Mouse (Mus musculus) lung, postnatal 0 days (tissue): Measurements from ENCODE around the gene Foxe1. TPM values are rescaled to one million over a fixed set of nuclear protein-coding genes. Genes with fewer than 3 reads are reported as not detected.

Source experiments
- ATAC-seq: fragments of 200-750 bp; cut with Nextera tagmentation; 2 replicates; pipeline ENCODE4 v1.8.0; 2017; ENCODE audit warnings: moderate library complexity
- DNase-seq: peaks from one replicate; pipeline ENCODE4 v3.0.0-alpha.2; 2016; ENCODE audit warnings: low spot score
- H3K27ac ChIP-seq: fragments of 300-500 bp; sonication (generic); 2 replicates; pipeline ENCODE4 v1.5.1; 2014; ENCODE audit warnings: antibody characterized with exemption, mild to moderate bottlenecking, low read length, mixed read lengths
- H3K27me3 ChIP-seq: fragments of 300-500 bp; sonication (generic); replicated peaks from 2 replicates; pipeline ENCODE4 v1.6.1; 2014; ENCODE audit warnings: low read length, mixed read lengths; ENCODE audit not compliant: insufficient read depth
- H3K36me3 ChIP-seq: fragments of 300-500 bp; sonication (generic); 2 replicates; pipeline ENCODE4 v1.6.1; 2014; ENCODE audit warnings: low read length, mixed read lengths; ENCODE audit not compliant: insufficient read depth
- H3K4me1 ChIP-seq: fragments of 300-500 bp; sonication (generic); 2 replicates; pipeline ENCODE4 v1.6.1; 2014; ENCODE audit warnings: antibody characterized with exemption, low read depth, low read length, mixed read lengths; ENCODE audit not compliant: insufficient read depth
- H3K4me2 ChIP-seq: fragments of 300-500 bp; sonication (generic); replicated peaks from 2 replicates; pipeline ENCODE4 v1.6.1; 2014; ENCODE audit warnings: low read depth, mild to moderate bottlenecking, low read length, moderate library complexity, mixed read lengths
- H3K4me3 ChIP-seq: fragments of 300-500 bp; sonication (generic); 2 replicates; pipeline ENCODE4 v1.5.1; 2014; ENCODE audit warnings: low read depth, low read length
- H3K9ac ChIP-seq: fragments of 300-500 bp; sonication (generic); replicated peaks from 2 replicates; pipeline ENCODE4 v1.6.1; 2014; ENCODE audit warnings: low read depth, mild to moderate bottlenecking
- H3K9me3 ChIP-seq: fragments of 300-500 bp; sonication (generic); 2 replicates; pipeline ENCODE4 v1.6.1; 2016; ENCODE audit warnings: low read length, mixed read lengths
- CTCF ChIP-seq: IDR thresholded peaks from 2 replicates; pipeline ENCODE4 v1.5.1; 2016; ENCODE audit warnings: antibody characterized with exemption, mild to moderate bottlenecking
- EP300 ChIP-seq: IDR thresholded peaks from 2 replicates; pipeline ENCODE4 v1.6.1; 2016; ENCODE audit warnings: antibody characterized with exemption, mild to moderate bottlenecking, control low read depth
- WGBS: fragments of 180-500 bp; shearing (Covaris S2); extraction: QIAGEN DNeasy Blood & Tissue Kit; methylation state at CpG from one replicate; pipeline ENCODE4 v1.1.7; 2014; 5-methylcytosine and 5-hydroxymethylcytosine counted together
- polyA plus RNA-seq: library from polyadenylated mRNA; unstranded; fragments of >200 nt; fragmentation: Nextera tagmentation; extraction: Ambion mirVana; gene quantifications from 2 replicates; pipeline ENCODE4 v1.2.1, GENCODE M21; 2015

Gene Foxe1
- polyA plus RNA-seq, 1 experiment from 2014 or later: not detected

DNA sequence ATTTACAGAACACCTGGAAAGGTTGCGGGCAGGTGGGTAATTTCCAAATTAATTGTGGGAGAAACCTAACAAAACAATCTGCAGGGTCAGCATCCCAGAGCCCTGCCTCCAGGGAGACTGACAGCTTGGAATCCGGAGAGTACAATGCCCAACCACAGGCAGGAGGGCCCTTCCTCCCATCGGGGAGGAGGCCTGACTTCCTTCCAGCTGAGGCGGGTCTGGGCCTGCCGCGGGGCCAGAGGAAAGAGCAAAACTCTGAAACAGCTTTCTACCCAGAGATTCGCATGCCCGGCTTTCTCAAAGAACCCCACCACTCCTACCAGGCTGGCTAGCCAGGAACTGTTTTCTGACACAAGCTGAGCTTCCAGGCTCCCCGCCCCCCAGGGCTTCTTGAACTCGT, 9.6 kb downstream of the Foxe1 start:
- Histone ChIP-seq H3K9ac (no peak overlapping the region), H3K4me2 (no peak overlapping the region), H3K4me3 (no peak overlapping the region), H3K9me3 (no peaks in the 10 kb centered on the region), H3K27me3 (peaks cover 28% of the 10 kb centered on the region), H3K36me3 (no peaks in the 10 kb centered on the region), H3K4me1 (no peaks in the 10 kb centered on the region), H3K27ac (no peak overlapping the region)
- no peak for TF ChIP-seq EP300
- no peak for TF ChIP-seq CTCF
- DNase-seq: no peak
- no peak for ATAC-seq
- WGBS: 21% methylated on average over 10 of the region's 10 CpGs

GRCm38 (mm10) chr4:46356351-46357133, 13.1 kb downstream of the Foxe1 start:
- 40% methylated on average over 12 of the region's 12 CpGs for WGBS
- DNase-seq (peak; percentile 56), ATAC-seq (no peak; the same call in 1 of the 2 replicates)
- Histone ChIP-seq H3K4me3 (no peak overlapping the region), H3K27ac (no peak overlapping the region), H3K36me3 (no peaks in the 10 kb centered on the region), H3K27me3 (peaks cover 2% of the 10 kb centered on the region), H3K4me2 (no peak overlapping the region), H3K4me1 (no peaks in the 10 kb centered on the region), H3K9ac (no peak overlapping the region), H3K9me3 (no peaks in the 10 kb centered on the region)
- TF ChIP-seq EP300 (no peak), CTCF (peak; percentile 86)

- no peak for DNase-seq
- ATAC-seq: no peak
- no peak overlapping the region for H3K4me2 ChIP-seq
- no peaks in the 10 kb centered on the region for H3K36me3 ChIP-seq
- TF ChIP-seq CTCF (no peak), EP300 (no peak)
- H3K9ac ChIP-seq: no peak overlapping the region
- no peaks in the 10 kb centered on the region for H3K9me3 ChIP-seq
- WGBS: 65% methylated on average over 12 of the region's 12 CpGs
- no peaks in the 10 kb centered on the region for H3K4me1 ChIP-seq
- H3K27me3 ChIP-seq: no peaks in the 10 kb centered on the region; the same call in 1 of the 2 replicates
- no peak overlapping the region for H3K27ac ChIP-seq
- no peak overlapping the region for H3K4me3 ChIP-seq
These were observed 16.3 kb downstream of the Foxe1 start for GRCm38 (mm10) chr4:46359539-46360253.

DNA sequence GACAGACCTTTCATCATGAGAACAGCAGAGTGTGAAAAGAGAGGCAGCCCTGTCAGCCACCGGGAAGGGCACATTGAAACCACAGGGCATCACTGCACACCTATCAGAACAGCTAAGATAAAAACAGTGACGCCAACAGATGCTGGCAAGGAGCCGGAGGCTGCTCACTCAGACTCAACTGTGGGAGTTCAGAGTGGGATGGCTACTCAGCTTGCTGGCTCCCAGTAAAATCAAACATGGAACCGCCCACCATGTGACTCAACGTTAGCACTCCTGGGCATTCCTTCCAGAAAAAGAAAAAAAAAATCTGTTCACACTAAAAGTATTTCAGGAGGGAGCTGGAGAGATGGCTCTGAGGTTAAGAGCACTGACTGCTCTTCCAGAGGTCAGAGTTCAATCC, 17.8 kb downstream of the Foxe1 start:
- no peak for DNase-seq
- Histone ChIP-seq H3K4me3 (no peak overlapping the region), H3K27me3 (no peaks in the 10 kb centered on the region; the same call in 1 of the 2 replicates), H3K36me3 (no peaks in the 10 kb centered on the region), H3K9me3 (no peaks in the 10 kb centered on the region), H3K4me1 (no peaks in the 10 kb centered on the region), H3K27ac (no peak overlapping the region), H3K9ac (no peak overlapping the region), H3K4me2 (no peak overlapping the region)
- 36% methylated on average over 5 of the region's 5 CpGs for WGBS
- TF ChIP-seq CTCF: no peak
- no peak for ATAC-seq

DNA sequence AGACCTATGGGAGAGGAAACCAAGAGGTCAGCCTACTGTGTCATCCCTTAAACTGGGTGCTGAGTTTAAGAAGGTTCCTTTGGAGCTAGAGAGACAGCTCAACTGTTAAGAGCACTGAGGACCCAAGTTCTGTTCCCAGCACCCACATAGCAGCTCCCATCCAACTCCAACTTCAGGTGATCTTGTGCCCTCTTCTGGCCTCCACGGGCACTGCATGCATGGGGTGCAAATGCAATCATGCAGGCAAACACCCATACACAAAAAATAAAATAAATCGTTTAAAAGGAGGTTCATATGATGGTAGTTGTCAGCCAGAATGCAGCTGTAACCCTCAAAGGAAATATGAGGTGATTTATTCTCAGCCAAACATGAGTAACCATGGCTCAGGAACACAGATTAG, 21.0 kb downstream of the Foxe1 start:
- ATAC-seq: no peak
- H3K27ac ChIP-seq: no peak overlapping the region
- H3K4me1 ChIP-seq: no peaks in the 10 kb centered on the region
- DNase-seq: no peak
- WGBS: 73% methylated on average over 2 of the region's 2 CpGs
- no peaks in the 10 kb centered on the region for H3K36me3 ChIP-seq
- TF ChIP-seq EP300 (no peak), CTCF (peak; percentile 35)
- no peaks in the 10 kb centered on the region for H3K9me3 ChIP-seq
- no peak overlapping the region for H3K9ac ChIP-seq
- H3K4me2 ChIP-seq: no peak overlapping the region
- no peak overlapping the region for H3K4me3 ChIP-seq
- no peaks in the 10 kb centered on the region for H3K27me3 ChIP-seq

DNA sequence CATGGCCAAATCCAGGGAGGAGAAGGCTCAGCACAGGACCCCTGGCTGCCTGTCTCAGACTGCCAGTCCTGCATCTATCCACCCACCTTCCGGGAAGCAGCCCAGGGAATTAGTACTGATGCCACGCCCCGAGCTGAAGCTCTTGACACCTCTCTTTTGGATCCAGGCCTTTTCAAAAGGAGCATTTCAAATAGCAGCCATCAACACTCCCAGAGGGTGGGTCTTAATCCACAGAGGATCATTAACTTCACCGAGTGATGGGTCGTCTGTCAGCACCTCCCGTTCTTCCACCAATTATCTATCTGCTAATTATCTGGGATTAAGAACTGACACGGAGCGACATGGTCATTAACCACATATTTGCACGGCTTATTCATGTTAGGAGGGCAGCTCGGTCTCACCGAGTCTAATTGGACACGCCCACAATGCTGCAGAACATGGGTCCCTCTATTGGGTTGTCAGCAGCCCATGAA, 24.1 kb downstream of the Foxe1 start:
- DNase-seq (no peak), ATAC-seq (no peak)
- Histone ChIP-seq H3K4me3 (no peak overlapping the region), H3K36me3 (no peaks in the 10 kb centered on the region), H3K9me3 (no peaks in the 10 kb centered on the region), H3K4me1 (no peaks in the 10 kb centered on the region), H3K27ac (no peak overlapping the region), H3K27me3 (no peaks in the 10 kb centered on the region), H3K4me2 (no peak overlapping the region), H3K9ac (no peak overlapping the region)
- WGBS: 12% methylated on average over 12 of the region's 12 CpGs
- TF ChIP-seq EP300: no peak
- no peak for TF ChIP-seq CTCF
